Mouse (Mus musculus) heart, embryonic 11.5 days (tissue): ENCODE results near the gene Atp6v1f. TPM values are rescaled to one million over a fixed set of nuclear protein-coding genes. Genes with fewer than 3 reads are reported as not detected.

Experiments
- ATAC-seq: fragments of 200-750 bp; cut with Nextera tagmentation; replicated peaks from 2 replicates; pipeline ENCODE4 v1.8.0; 2017; ENCODE audit warnings: moderate library complexity; ENCODE audit not compliant: insufficient number of reproducible peaks, low FRiP score, low TSS enrichment
- H3K27ac ChIP-seq: fragments of 300-500 bp; sonication (generic); 2 replicates; pipeline ENCODE4 v1.5.1; 2014; ENCODE audit warnings: mild to moderate bottlenecking, low read depth, low read length
- H3K27me3 ChIP-seq: fragments of 300-500 bp; sonication (generic); 2 replicates; pipeline ENCODE4 v1.6.1; 2014; ENCODE audit warnings: mild to moderate bottlenecking, low read length, mixed read lengths; ENCODE audit not compliant: control insufficient read depth, insufficient read depth
- H3K36me3 ChIP-seq: fragments of 300-500 bp; sonication (generic); 2 replicates; pipeline ENCODE4 v1.6.1; 2014; ENCODE audit warnings: mild to moderate bottlenecking, low read length, moderate library complexity, mixed read lengths; ENCODE audit not compliant: control insufficient read depth, insufficient read depth
- H3K4me1 ChIP-seq: fragments of 300-500 bp; sonication (generic); 2 replicates; pipeline ENCODE4 v1.6.1; 2014; ENCODE audit warnings: low read length; ENCODE audit not compliant: control insufficient read depth, insufficient read depth
- H3K4me2 ChIP-seq: fragments of 300-500 bp; sonication (generic); 2 replicates; pipeline ENCODE4 v1.6.1; 2014; ENCODE audit warnings: mild to moderate bottlenecking, moderate library complexity
- H3K4me3 ChIP-seq: fragments of 300-500 bp; sonication (generic); 2 replicates; pipeline ENCODE4 v1.5.1; 2014; ENCODE audit warnings: low read depth, low read length
- H3K9ac ChIP-seq: fragments of 300-500 bp; sonication (generic); 2 replicates; pipeline ENCODE4 v1.6.1; 2014; ENCODE audit warnings: mild to moderate bottlenecking, low read depth, low read length, moderate library complexity
- H3K9me3 ChIP-seq: fragments of 300-500 bp; sonication (generic); replicated peaks from 2 replicates; pipeline ENCODE4 v1.6.1; 2016; ENCODE audit warnings: low read length; ENCODE audit not compliant: control insufficient read depth
- WGBS: fragments of 180-500 bp; shearing (Covaris S2); extraction: QIAGEN DNeasy Blood & Tissue Kit; methylation state at CpG from one replicate; pipeline ENCODE4 v1.1.7; 2014; ENCODE audit not compliant: insufficient replicate concordance; 5-methylcytosine and 5-hydroxymethylcytosine counted together
- polyA plus RNA-seq: library from polyadenylated mRNA; unstranded; fragments of >200 nt; fragmentation: Nextera tagmentation; extraction: Ambion mirVana; gene quantifications from 2 replicates; pipeline ENCODE4 v1.2.1, GENCODE M21; 2014

Atp6v1f gene
- polyA plus RNA-seq, 1 experiment from 2014 or later = 209 TPM

GRCm38 (mm10) chr6:29517139-29517538 lies 49.6 kb downstream of the Atp6v1f start:
- 6% methylated on average over 5 of the region's 5 CpGs for WGBS
- Histone ChIP-seq H3K9ac (no peak overlapping the region), H3K4me2 (no peak overlapping the region), H3K9me3 (no peaks in the 10 kb centered on the region), H3K27ac (no peak overlapping the region), H3K4me1 (peaks cover 10% of the 10 kb centered on the region), H3K27me3 (no peaks in the 10 kb centered on the region), H3K4me3 (no peak overlapping the region), H3K36me3 (no peaks in the 10 kb centered on the region)
- no peak; the same call in 1 of the 2 replicates for ATAC-seq

Other genes starting within 250 kb of the Atp6v1f start
- gene Hilpda, start 195.2 kb upstream of the Atp6v1f start, polyA plus RNA-seq = 23.4 and 27.4 TPM in 2 replicates
- 0.53 TPM in 1 of 2 replicates, not detected in the other for gene Fam71f2, start 188.1 kb upstream of the Atp6v1f start, polyA plus RNA-seq
- 0.10 and 0.21 TPM in 2 replicates for gene Fam71f1, start 148.6 kb upstream of the Atp6v1f start, polyA plus RNA-seq
- gene Calu, start 119.6 kb upstream of the Atp6v1f start, polyA plus RNA-seq = 443 and 519 TPM in 2 replicates
- 0.27 and 0.30 TPM in 2 replicates for gene Opn1sw, start 79.2 kb upstream of the Atp6v1f start, polyA plus RNA-seq
- gene Ccdc136, start 71.4 kb upstream of the Atp6v1f start, polyA plus RNA-seq = 27.0 and 30.2 TPM in 2 replicates
- gene Flnc, start 34.5 kb upstream of the Atp6v1f start, polyA plus RNA-seq = 37.1 and 42.5 TPM in 2 replicates
- not detected in 2 replicates for gene Atp6v1fnb, start 3.7 kb downstream of the Atp6v1f start, polyA plus RNA-seq
- gene Kcp, start 40.2 kb downstream of the Atp6v1f start, polyA plus RNA-seq = 10.9 and 13.1 TPM in 2 replicates
- gene Irf5, start 58.9 kb downstream of the Atp6v1f start, polyA plus RNA-seq = 11.6 and 14.8 TPM in 2 replicates
- gene Tnpo3, start 142.2 kb downstream of the Atp6v1f start, polyA plus RNA-seq = 64.5 and 83.9 TPM in 2 replicates
- gene Tspan33, start 226.5 kb downstream of the Atp6v1f start, polyA plus RNA-seq = 11.9 and 12.1 TPM in 2 replicates